Mouse (Mus musculus) MEL (cell line): ENCODE measurements at regions not wholly inside any gene's neighbourhood (a gene's known extent, or its start where the extent isn't known, plus 50 kb on each side); places are given as distances from the start of the nearest gene placed in this dataset.

ENCODE experiments used
- DNase-seq: peaks from one replicate; pipeline ENCODE4 v3.0.0; 2011; ENCODE audit warnings: low read depth, low spot score
- H3K27ac ChIP-seq: 2 replicates; pipeline ENCODE4 v1.5.1; 2012; ENCODE audit warnings: low read depth, mild to moderate bottlenecking, control low read depth, low read length, moderate library complexity; ENCODE audit not compliant: control insufficient read depth
- H3K27me3 ChIP-seq, 2 experiments: fragments of 150-350 bp in 1 of 2; sonication (generic) in 1 of 2; 2 replicates each; pipeline ENCODE4 v1.6.1; 2012; ENCODE audit warnings: low read length in 2 of 2, mild to moderate bottlenecking in 2 of 2, improper control_type of control experiment in 1 of 2, moderate library complexity in 1 of 2; ENCODE audit not compliant: insufficient read depth in 2 of 2, control insufficient read depth in 1 of 2
- H3K36me3 ChIP-seq, 2 experiments: 2 replicates each; pipeline ENCODE4 v1.6.1; 2012 to 2014; ENCODE audit warnings: low read length in 2 of 2, improper control_type of control experiment in 1 of 2, inconsistent platforms in 1 of 2, mild to moderate bottlenecking in 1 of 2; ENCODE audit not compliant: insufficient read depth in 2 of 2, control insufficient read depth in 1 of 2
- H3K4me1 ChIP-seq, 2 experiments: fragments of 150-350 bp in 1 of 2; sonication (generic) in 1 of 2; 2 replicates each; pipeline ENCODE4 v1.6.1; 2012; ENCODE audit warnings: low read length in 2 of 2, improper control_type of control experiment in 1 of 2, mild to moderate bottlenecking in 1 of 2; ENCODE audit not compliant: insufficient read depth in 2 of 2, control insufficient read depth in 1 of 2
- H3K4me3 ChIP-seq, 2 experiments: fragments of 150-350 bp in 1 of 2; sonication (generic) in 1 of 2; 2 replicates each; pipeline ENCODE4 v1.5.1; 2012; ENCODE audit warnings: low read depth in 2 of 2, low read length in 2 of 2, mild to moderate bottlenecking in 2 of 2, moderate library complexity in 2 of 2, control low read depth in 1 of 2, improper control_type of control experiment in 1 of 2; ENCODE audit not compliant: control insufficient read depth in 1 of 2, insufficient read depth in 1 of 2
- H3K79me2 ChIP-seq: 2 replicates; pipeline ENCODE4 v1.6.1; 2012; ENCODE audit warnings: mild to moderate bottlenecking, low read length, moderate library complexity; ENCODE audit not compliant: control insufficient read depth, poor library complexity, insufficient read depth
- H3K9ac ChIP-seq: 2 replicates; pipeline ENCODE4 v1.6.1; 2012; ENCODE audit warnings: low read depth, mild to moderate bottlenecking, control low read depth, low read length, moderate library complexity; ENCODE audit not compliant: control insufficient read depth, poor library complexity, severe bottlenecking
- H3K9me3 ChIP-seq: fragments of 150-350 bp; sonication (generic); replicated peaks from 2 replicates; pipeline ENCODE4 v1.6.1; 2012; ENCODE audit warnings: mild to moderate bottlenecking, low read length, improper control_type of control experiment, moderate library complexity; ENCODE audit not compliant: insufficient read depth
- BHLHE40 ChIP-seq: IDR thresholded peaks from 2 replicates; pipeline ENCODE4 v1.6.1; 2012; ENCODE audit warnings: low read depth, mild to moderate bottlenecking, inconsistent platforms, low read length, improper control_type of control experiment, borderline replicate concordance
- ELF1 ChIP-seq: IDR thresholded peaks from 2 replicates; pipeline ENCODE4 v1.6.1; 2014; ENCODE audit warnings: low read depth, mild to moderate bottlenecking, inconsistent platforms, low read length, improper control_type of control experiment, moderate library complexity
- EP300 ChIP-seq, 2 experiments: IDR thresholded peaks; 2 replicates each; pipeline ENCODE4 v1.6.1; 2011; ENCODE audit warnings: improper control_type of control experiment in 2 of 2, low read length in 2 of 2, low read depth in 1 of 2, mild to moderate bottlenecking in 1 of 2
- HCFC1 ChIP-seq: IDR thresholded peaks from 2 replicates; pipeline ENCODE4 v1.6.1; 2012; ENCODE audit warnings: low read depth, mild to moderate bottlenecking, inconsistent platforms, low read length, improper control_type of control experiment, moderate library complexity
- KAT2A ChIP-seq: conservative IDR thresholded peaks from 2 replicates; pipeline ENCODE4 v1.6.1; 2012; ENCODE audit warnings: low read depth, low read length, improper control_type of control experiment, inconsistent platforms
- MAFK ChIP-seq: IDR thresholded peaks from 2 replicates; pipeline ENCODE4 v1.6.1; 2011; ENCODE audit warnings: low read depth, mild to moderate bottlenecking, low read length, improper control_type of control experiment, borderline replicate concordance
- MEF2A ChIP-seq: IDR thresholded peaks from 2 replicates; pipeline ENCODE4 v1.6.1; 2014; ENCODE audit warnings: low read depth, mild to moderate bottlenecking, inconsistent platforms, low read length, improper control_type of control experiment; ENCODE audit not compliant: poor library complexity, insufficient replicate concordance, severe bottlenecking; ENCODE audit errors: extremely low read depth
- NRF1 ChIP-seq: IDR thresholded peaks from 2 replicates; pipeline ENCODE4 v1.6.1; 2014; ENCODE audit warnings: low read depth, mild to moderate bottlenecking, inconsistent platforms, low read length, improper control_type of control experiment, moderate library complexity; ENCODE audit not compliant: poor library complexity, insufficient read depth, severe bottlenecking
- POLR2A ChIP-seq, 2 experiments: IDR thresholded peaks; 2 replicates each; pipeline ENCODE4 v1.6.1; 2011 to 2012; ENCODE audit warnings: low read length in 2 of 2, mild to moderate bottlenecking in 2 of 2, control low read depth in 1 of 2, improper control_type of control experiment in 1 of 2, low read depth in 1 of 2, moderate library complexity in 1 of 2; ENCODE audit not compliant: control insufficient read depth in 1 of 2, insufficient read depth in 1 of 2, poor library complexity in 1 of 2
- POLR2AphosphoS2 ChIP-seq: IDR thresholded peaks from 2 replicates; pipeline ENCODE4 v1.6.1; 2011; ENCODE audit warnings: low read length, improper control_type of control experiment
- RCOR1 ChIP-seq: IDR thresholded peaks from 2 replicates; pipeline ENCODE4 v1.6.1; 2012; ENCODE audit warnings: low read depth, mild to moderate bottlenecking, inconsistent platforms, low read length, improper control_type of control experiment
- SMC3 ChIP-seq: IDR thresholded peaks from 2 replicates; pipeline ENCODE4 v1.6.1; 2011; ENCODE audit warnings: low read depth, low read length, improper control_type of control experiment
- TBP ChIP-seq: IDR thresholded peaks from 2 replicates; pipeline ENCODE4 v1.8.0; 2011; ENCODE audit warnings: low read depth, low read length, improper control_type of control experiment
- TCF12 ChIP-seq: IDR thresholded peaks from 2 replicates; pipeline ENCODE4 v1.6.1; 2014; ENCODE audit warnings: low read depth, mild to moderate bottlenecking, inconsistent platforms, low read length, improper control_type of control experiment, moderate library complexity
- ZKSCAN1 ChIP-seq: IDR thresholded peaks from 2 replicates; pipeline ENCODE4 v1.6.1; 2012; ENCODE audit warnings: low read depth, mild to moderate bottlenecking, inconsistent platforms, low read length, improper control_type of control experiment, moderate library complexity
- ZMIZ1 ChIP-seq: IDR thresholded peaks from 2 replicates; pipeline ENCODE4 v1.6.1; 2012; ENCODE audit warnings: low read depth, mild to moderate bottlenecking, inconsistent platforms, low read length, improper control_type of control experiment, moderate library complexity
- ZNF384 ChIP-seq: IDR thresholded peaks from 2 replicates; pipeline ENCODE4 v1.6.1; 2012; ENCODE audit warnings: low read depth, mild to moderate bottlenecking, inconsistent platforms, low read length, improper control_type of control experiment

DNA sequence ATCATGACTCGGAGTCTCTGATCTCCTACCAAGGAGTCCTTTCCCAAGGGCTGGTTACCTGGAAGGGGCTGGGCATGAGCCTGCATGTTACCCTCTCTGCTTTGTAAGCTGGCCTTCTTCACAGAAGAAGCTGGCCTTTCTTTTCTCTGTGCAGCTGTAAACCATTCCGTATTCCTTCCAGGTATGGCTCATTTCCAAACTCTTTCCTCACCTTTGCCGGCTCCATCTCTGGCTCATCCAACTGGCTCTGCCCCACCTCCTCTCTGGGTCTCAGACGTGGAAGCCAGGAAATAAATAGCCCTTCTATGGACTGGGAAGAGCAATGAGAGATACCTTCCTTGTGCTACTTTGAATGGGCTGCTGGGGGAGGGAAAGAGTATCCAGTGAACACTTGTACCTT is 163.0 kb downstream of the Pik3r1 start:
- H3K4me1 ChIP-seq: no peaks in the 10 kb centered on the region
- H3K4me3 ChIP-seq: no peak overlapping the region
- TF ChIP-seq MEF2A (no peak), KAT2A (no peak), NRF1 (no peak), TCF12 (no peak), ZMIZ1 (no peak), BHLHE40 (no peak)
- TF ChIP-seq, all 39 proteins: peak for 0
- no peak for DNase-seq
- no peak overlapping the region for H3K27ac ChIP-seq
- no peaks in the 10 kb centered on the region for H3K27me3 ChIP-seq
- no peaks in the 10 kb centered on the region for H3K36me3 ChIP-seq
- no peaks in the 10 kb centered on the region for H3K9me3 ChIP-seq
- no peaks in the 10 kb centered on the region for H3K79me2 ChIP-seq
- H3K9ac ChIP-seq: no peak overlapping the region

DNA sequence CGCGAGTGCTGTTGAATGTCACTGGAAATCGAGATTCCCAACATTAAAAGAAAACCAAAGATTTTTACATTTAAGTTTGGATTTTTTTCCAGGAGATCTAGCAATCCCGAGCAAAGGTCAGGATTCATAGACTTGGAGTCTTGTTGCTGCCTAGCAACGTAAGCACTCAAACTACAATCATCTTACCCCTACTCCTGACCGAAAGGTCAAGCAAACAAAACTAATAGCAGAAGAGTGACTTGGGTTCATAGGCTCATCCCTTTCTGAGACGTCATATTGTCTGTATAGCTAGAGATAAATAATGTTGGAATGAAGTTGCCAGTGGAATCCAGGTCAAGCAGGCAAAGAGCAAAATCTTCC is 169.9 kb downstream of the Pik3r1 start:
- Histone ChIP-seq H3K27ac (no peak overlapping the region), H3K4me3 (no peak overlapping the region), H3K79me2 (no peaks in the 10 kb centered on the region), H3K27me3 (no peaks in the 10 kb centered on the region; a peak in 1 of 4 replicates), H3K4me1 (no peaks in the 10 kb centered on the region), H3K9me3 (no peaks in the 10 kb centered on the region), H3K9ac (no peak overlapping the region), H3K36me3 (no peaks in the 10 kb centered on the region)
- DNase-seq: no peak
- no peak for TF ChIP-seq EP300 (IDR thresholded peaks at IDR 0.05; ENCODE audit: low read depth in 1 of 2, low read length in 2 of 2)
- no peak for TF ChIP-seq ZNF384
- no peak for TF ChIP-seq NRF1
- TF ChIP-seq RCOR1: no peak
- no peak for TF ChIP-seq TCF12
- TF ChIP-seq SMC3: no peak
- no peak for TF ChIP-seq MEF2A
- no peak for TF ChIP-seq HCFC1
- TF ChIP-seq KAT2A: no peak
- TF ChIP-seq POLR2A (IDR thresholded peaks at IDR 0.05; ENCODE audit: control insufficient read depth in 1 of 2, insufficient read depth in 1 of 2, low read depth in 1 of 2, low read length in 2 of 2, poor library complexity in 1 of 2): no peak

DNA sequence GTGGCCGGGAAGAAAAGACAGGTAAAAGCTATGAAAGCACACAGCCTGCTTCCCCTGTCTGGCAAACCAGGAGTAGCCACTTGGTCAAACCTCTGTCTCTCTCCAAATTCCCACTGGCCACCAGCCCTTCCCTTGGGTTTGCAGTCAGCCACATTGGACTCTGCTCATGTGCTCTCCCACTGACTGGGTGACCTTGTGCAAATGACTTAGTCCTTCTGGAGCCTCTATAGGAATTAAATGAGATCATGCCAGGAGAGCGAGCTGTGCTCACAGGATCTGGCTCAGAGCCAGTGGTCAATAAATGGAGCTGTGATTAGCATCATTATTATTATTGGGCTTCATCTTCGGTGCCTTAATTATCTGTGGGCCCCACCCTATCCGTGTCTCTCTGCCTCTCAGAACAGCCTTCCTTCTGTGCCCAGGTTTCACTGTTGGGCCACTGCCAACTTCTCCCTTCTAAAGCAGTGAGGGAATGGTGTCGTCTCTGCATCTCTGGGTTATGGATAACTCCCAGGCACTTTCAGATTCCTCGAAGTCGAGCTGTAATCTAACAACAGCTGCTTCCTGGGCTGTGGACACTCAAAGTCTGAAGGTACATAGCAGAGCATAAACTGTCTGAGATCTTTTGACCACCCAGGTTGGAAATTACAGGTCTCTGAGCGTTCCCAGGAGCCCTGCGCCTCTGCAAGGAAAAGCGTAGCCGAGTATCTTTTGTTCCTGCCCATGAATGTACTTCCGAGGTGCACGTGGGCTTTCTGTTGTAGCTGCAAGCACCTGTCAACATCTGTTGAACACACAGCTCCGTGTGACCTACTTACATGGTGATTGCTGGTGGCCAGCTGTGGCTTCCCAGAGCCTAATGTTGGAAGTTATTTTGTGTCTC is 170.5 kb downstream of the Pik3r1 start:
- H3K36me3 ChIP-seq: no peaks in the 10 kb centered on the region
- H3K4me3 ChIP-seq: no peak overlapping the region
- TF ChIP-seq ZKSCAN1 (no peak), POLR2AphosphoS2 (no peak), TBP (no peak), KAT2A (no peak), SMC3 (no peak), EP300 (IDR thresholded peaks at IDR 0.05; ENCODE audit: low read depth in 1 of 2, low read length in 2 of 2) (no peak), ELF1 (no peak), MAFK (no peak), ZNF384 (no peak)

More for the DNA sequence above, 170.5 kb downstream of the Pik3r1 start:
- Histone ChIP-seq H3K27me3 (no peaks in the 10 kb centered on the region; a peak in 1 of 4 replicates), H3K9me3 (no peaks in the 10 kb centered on the region), H3K4me1 (no peaks in the 10 kb centered on the region), H3K9ac (no peak overlapping the region), H3K27ac (no peak overlapping the region), H3K79me2 (no peaks in the 10 kb centered on the region)
- no peak for DNase-seq
